Mouse (Mus musculus): ENCODE measurements around the gene Tmem82.

DNA sequence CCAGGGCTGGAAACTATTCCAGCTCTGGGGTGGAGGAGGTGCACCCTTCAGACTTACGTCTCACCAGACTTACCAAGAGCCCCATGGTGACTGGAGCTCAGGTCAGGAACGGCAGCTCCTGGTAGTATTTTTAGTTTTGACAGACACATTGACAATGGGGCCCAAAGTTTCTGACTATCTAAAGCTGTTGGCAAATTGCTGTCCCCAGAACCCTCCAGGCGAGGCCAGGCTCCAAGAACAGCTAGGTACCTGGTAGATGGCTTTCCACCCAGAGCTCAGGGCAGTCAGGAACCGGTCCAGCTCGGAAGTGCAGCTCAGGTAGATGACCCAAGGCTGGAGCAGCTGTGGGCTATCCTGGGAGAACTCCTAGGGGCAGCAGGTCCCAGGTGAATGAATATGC lies 9.1 kb upstream of the Tmem82 start:
- TF ChIP-seq CHD2 (IDR thresholded peaks at IDR 0.05; ENCODE audit: low read depth, low read length) (no peak), MAFK (IDR thresholded peaks at IDR 0.05; ENCODE audit: insufficient read depth, low read depth, low read length) (no peak), ZNF384 (IDR thresholded peaks at IDR 0.05; ENCODE audit: low read depth, low read length) (no peak), HCFC1 (IDR thresholded peaks at IDR 0.05; ENCODE audit: borderline replicate concordance, insufficient read depth, low read length) (no peak), ZC3H11A (IDR thresholded peaks at IDR 0.05; ENCODE audit: borderline replicate concordance, low read depth, low read length) (no peak)
